Mouse (Mus musculus) CH12.LX (cell line): Measurements from ENCODE around the gene Gm9999.

Source experiments
- CTCF ChIP-seq, 2 experiments: IDR thresholded peaks in 1 of 2; conservative IDR thresholded peaks in 1 of 2; 2 replicates each; pipeline ENCODE4 v1.5.1; 2011 to 2012; ENCODE audit warnings: low read depth in 2 of 2, low read length in 2 of 2, improper control_type of control experiment in 1 of 2, inconsistent platforms in 1 of 2, mild to moderate bottlenecking in 1 of 2, moderate library complexity in 1 of 2
- NRF1 ChIP-seq: IDR thresholded peaks from 2 replicates; pipeline ENCODE4 v1.6.1; 2014; ENCODE audit warnings: low read depth, mild to moderate bottlenecking, inconsistent platforms, low read length, improper control_type of control experiment, moderate library complexity
- PAX5 ChIP-seq: IDR thresholded peaks from 2 replicates; pipeline ENCODE4 v1.6.1; 2012; ENCODE audit warnings: low read length, inconsistent platforms, mixed read lengths
- POLR2A ChIP-seq: IDR thresholded peaks from 2 replicates; pipeline ENCODE4 v1.6.1; 2011; ENCODE audit warnings: low read depth, mild to moderate bottlenecking, improper control_type of control experiment, low read length
- TCF12 ChIP-seq: IDR thresholded peaks from 2 replicates; pipeline ENCODE4 v1.6.1; 2014; ENCODE audit warnings: low read depth, mild to moderate bottlenecking, inconsistent platforms, low read length, improper control_type of control experiment

DNA sequence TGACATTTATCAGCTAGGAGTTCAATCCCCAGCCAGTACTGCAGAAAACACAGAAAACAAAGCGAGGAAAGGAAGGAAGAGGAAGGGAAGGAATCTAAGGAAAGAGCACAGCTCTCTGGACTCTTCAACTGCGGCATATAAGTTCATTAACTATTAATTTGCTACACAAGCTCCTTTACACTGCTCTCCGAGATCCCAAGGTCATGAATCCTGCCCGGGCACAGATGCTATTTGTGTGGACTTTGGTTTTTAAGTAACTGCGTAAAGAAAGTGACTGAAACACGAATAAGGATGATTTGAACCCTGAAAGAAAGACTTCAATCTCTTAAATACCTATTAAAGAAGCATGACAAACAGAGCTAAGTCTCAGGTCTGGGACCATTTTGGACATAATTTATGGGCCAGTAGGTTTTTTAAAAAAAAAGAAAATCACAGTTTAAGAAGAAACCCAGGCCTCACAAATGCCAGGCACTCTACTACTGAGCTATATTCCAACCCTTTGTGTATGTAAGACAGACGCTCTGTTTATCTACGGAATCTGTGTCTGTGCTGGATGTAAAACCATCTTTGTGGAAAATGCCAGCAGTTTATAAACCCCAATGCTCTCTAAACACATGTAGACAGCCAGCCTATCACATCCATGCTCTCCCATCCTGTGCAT is 16.7 kb downstream of the Gm9999 start:
- no peak for TF ChIP-seq CTCF (conservative IDR thresholded peaks at IDR 0.05 in 1 of 2, IDR thresholded peaks at IDR 0.05 in 1 of 2; ENCODE audit: low read depth in 2 of 2, low read length in 2 of 2)
- TF ChIP-seq TCF12: no peak
- TF ChIP-seq POLR2A: no peak
- TF ChIP-seq PAX5: no peak
- TF ChIP-seq NRF1: no peak
